Mouse (Mus musculus): ENCODE data around the gene Cfap298. TPM values are rescaled to one million over a fixed set of nuclear protein-coding genes. Genes with fewer than 3 reads are reported as not detected.

Gene Cfap298
- polyA plus RNA-seq, 1 experiment from 2014 or later = 45.5 TPM

- Histone ChIP-seq H3K4me3 (no peak overlapping the region), H3K9me3 (replicated peaks) (no peaks in the 10 kb centered on the region), H3K27me3 (ENCODE audit: low read depth, poor library complexity, severe bottlenecking) (no peaks in the 10 kb centered on the region), H3K36me3 (no peaks in the 10 kb centered on the region), H3K27ac (no peak overlapping the region), H3K4me1 (no peaks in the 10 kb centered on the region)
- DNase-seq (ENCODE audit: low spot score) = no peak
- 86% methylated on average over 4 of the region's 4 CpGs for WGBS
Measured at GRCm38 (mm10) chr16:90901364-90901763, 33.5 kb downstream of the Cfap298 start.

GRCm38 (mm10) chr16:90899498-90899897 is 35.4 kb downstream of the Cfap298 start:
- Histone ChIP-seq H3K9me3 (replicated peaks) (no peaks in the 10 kb centered on the region), H3K4me3 (no peak overlapping the region), H3K27ac (no peak overlapping the region), H3K4me1 (no peaks in the 10 kb centered on the region), H3K36me3 (no peaks in the 10 kb centered on the region), H3K27me3 (ENCODE audit: low read depth, poor library complexity, severe bottlenecking) (no peaks in the 10 kb centered on the region)
- DNase-seq (ENCODE audit: low spot score) = no peak
- 77% methylated on average over 12 of the region's 12 CpGs for WGBS

GRCm38 (mm10) chr16:90897651-90898050 is 37.3 kb downstream of the Cfap298 start:
- H3K27me3 ChIP-seq (ENCODE audit: low read depth, poor library complexity, severe bottlenecking) = 0 out of 2 replicates have a peak, but pooled peaks cover 4% of the 10 kb centered on the region
- 89% methylated on average over 3 of the region's 3 CpGs for WGBS
- H3K4me1 ChIP-seq = no peaks in the 10 kb centered on the region
- no peak overlapping the region for H3K27ac ChIP-seq
- DNase-seq (ENCODE audit: low spot score) = no peak
- H3K4me3 ChIP-seq = no peak overlapping the region
- no peaks in the 10 kb centered on the region for H3K36me3 ChIP-seq
- H3K9me3 ChIP-seq (replicated peaks) = no peaks in the 10 kb centered on the region

- 0 out of 2 replicates have a peak, but pooled peaks cover 5% of the 10 kb centered on the region for H3K27me3 ChIP-seq (ENCODE audit: low read depth, poor library complexity, severe bottlenecking)
- H3K36me3 ChIP-seq = no peaks in the 10 kb centered on the region
- H3K4me3 ChIP-seq = no peak overlapping the region
- no peak overlapping the region for H3K27ac ChIP-seq
- peaks cover 4% of the 10 kb centered on the region; the same call in 1 of the 2 replicates for H3K4me1 ChIP-seq
- 74% methylated on average over 9 of the region's 9 CpGs for WGBS
- no peaks in the 10 kb centered on the region for H3K9me3 ChIP-seq (replicated peaks)
- no peak for DNase-seq (ENCODE audit: low spot score)
Measured at GRCm38 (mm10) chr16:90893792-90894191, 41.1 kb downstream of the Cfap298 start.

GRCm38 (mm10) chr16:90893019-90893418 is 41.9 kb downstream of the Cfap298 start:
- no peaks in the 10 kb centered on the region for H3K36me3 ChIP-seq
- peaks cover 4% of the 10 kb centered on the region; the same call in 1 of the 2 replicates for H3K4me1 ChIP-seq
- no peak overlapping the region for H3K4me3 ChIP-seq
- WGBS = 84% methylated on average over 7 of the region's 7 CpGs
- H3K27ac ChIP-seq = no peak overlapping the region
- no peak for DNase-seq (ENCODE audit: low spot score)
- H3K27me3 ChIP-seq (ENCODE audit: low read depth, poor library complexity, severe bottlenecking) = 0 out of 2 replicates have a peak, but pooled peaks cover 5% of the 10 kb centered on the region
- no peaks in the 10 kb centered on the region for H3K9me3 ChIP-seq (replicated peaks)

GRCm38 (mm10) chr16:90892081-90892480 is 42.8 kb downstream of the Cfap298 start:
- H3K4me3 ChIP-seq = no peak overlapping the region
- 73% methylated on average over 8 of the region's 8 CpGs for WGBS

GRCm38 (mm10) chr16:90891601-90892000 is 43.3 kb downstream of the Cfap298 start:
- Histone ChIP-seq H3K4me3 (no peak overlapping the region), H3K27me3 (ENCODE audit: low read depth, poor library complexity, severe bottlenecking) (0 out of 2 replicates have a peak, but pooled peaks cover 5% of the 10 kb centered on the region), H3K27ac (no peak overlapping the region), H3K36me3 (no peaks in the 10 kb centered on the region), H3K4me1 (peaks cover 4% of the 10 kb centered on the region; the same call in 1 of the 2 replicates), H3K9me3 (replicated peaks) (no peaks in the 10 kb centered on the region)
- 86% methylated on average over 14 of the region's 14 CpGs for WGBS
- DNase-seq (ENCODE audit: low spot score) = no peak

More at GRCm38 (mm10) chr16:90892081-90892480, 42.8 kb downstream of the Cfap298 start:
- Histone ChIP-seq H3K27me3 (ENCODE audit: low read depth, poor library complexity, severe bottlenecking) (0 out of 2 replicates have a peak, but pooled peaks cover 5% of the 10 kb centered on the region), H3K36me3 (no peaks in the 10 kb centered on the region), H3K4me1 (peaks cover 4% of the 10 kb centered on the region; the same call in 1 of the 2 replicates), H3K9me3 (replicated peaks) (no peaks in the 10 kb centered on the region), H3K27ac (no peak overlapping the region)
- no peak for DNase-seq (ENCODE audit: low spot score)

GRCm38 (mm10) chr16:90890683-90891082 is 44.2 kb downstream of the Cfap298 start:
- no peak overlapping the region for H3K27ac ChIP-seq
- WGBS = 86% methylated on average over 9 of the region's 9 CpGs
- H3K9me3 ChIP-seq (replicated peaks) = no peaks in the 10 kb centered on the region
- no peak for DNase-seq (ENCODE audit: low spot score)
- H3K27me3 ChIP-seq (ENCODE audit: low read depth, poor library complexity, severe bottlenecking) = 0 out of 2 replicates have a peak, but pooled peaks cover 5% of the 10 kb centered on the region
- H3K36me3 ChIP-seq = no peaks in the 10 kb centered on the region
- H3K4me1 ChIP-seq = peaks cover 8% of the 10 kb centered on the region; the same call in 1 of the 2 replicates
- no peak overlapping the region for H3K4me3 ChIP-seq

GRCm38 (mm10) chr16:90885781-90886565 is 48.9 kb downstream of the Cfap298 start:
- Histone ChIP-seq H3K27ac (no peak overlapping the region), H3K4me1 (peaks cover 11% of the 10 kb centered on the region), H3K9me3 (replicated peaks) (no peaks in the 10 kb centered on the region), H3K4me3 (no peak overlapping the region), H3K27me3 (ENCODE audit: low read depth, poor library complexity, severe bottlenecking) (no peaks in the 10 kb centered on the region), H3K36me3 (no peaks in the 10 kb centered on the region)
- no peak for DNase-seq (ENCODE audit: low spot score)
- 65% methylated on average over 9 of the region's 9 CpGs for WGBS

- 82% methylated on average over 2 of the region's 2 CpGs for WGBS
Measured at GRCm38 (mm10) chr16:90885351-90885750, 49.6 kb downstream of the Cfap298 start.

GRCm38 (mm10) chr16:90882501-90882977 is 52.4 kb downstream of the Cfap298 start:
- Histone ChIP-seq H3K9me3 (replicated peaks) (no peaks in the 10 kb centered on the region), H3K4me3 (no peak overlapping the region), H3K27me3 (ENCODE audit: low read depth, poor library complexity, severe bottlenecking) (no peaks in the 10 kb centered on the region), H3K27ac (peak overlapping the region; percentile 15; the same call in 1 of the 2 replicates), H3K36me3 (no peaks in the 10 kb centered on the region), H3K4me1 (peaks cover 11% of the 10 kb centered on the region)
- DNase-seq (ENCODE audit: low spot score) = no peak
- WGBS = 69% methylated on average over 8 of the region's 8 CpGs

More at GRCm38 (mm10) chr16:90885351-90885750, 49.6 kb downstream of the Cfap298 start:
- Histone ChIP-seq H3K27ac (no peak overlapping the region), H3K4me1 (peaks cover 11% of the 10 kb centered on the region), H3K36me3 (no peaks in the 10 kb centered on the region), H3K4me3 (no peak overlapping the region), H3K9me3 (replicated peaks) (no peaks in the 10 kb centered on the region), H3K27me3 (ENCODE audit: low read depth, poor library complexity, severe bottlenecking) (no peaks in the 10 kb centered on the region)
- no peak for DNase-seq (ENCODE audit: low spot score)

- H3K9me3 ChIP-seq (replicated peaks) = no peaks in the 10 kb centered on the region
- H3K4me1 ChIP-seq = peaks cover 12% of the 10 kb centered on the region
- H3K36me3 ChIP-seq = no peaks in the 10 kb centered on the region
- no peak for DNase-seq (ENCODE audit: low spot score)
- no peak overlapping the region for H3K27ac ChIP-seq
- 91% methylated on average over 3 of the region's 3 CpGs for WGBS
- H3K4me3 ChIP-seq = no peak overlapping the region
- no peaks in the 10 kb centered on the region for H3K27me3 ChIP-seq (ENCODE audit: low read depth, poor library complexity, severe bottlenecking)
Measured at GRCm38 (mm10) chr16:90878135-90878860, 56.6 kb downstream of the Cfap298 start.
